8 mouse cellular contexts compared by ENCODE assay signal in the genomic region with DNA sequence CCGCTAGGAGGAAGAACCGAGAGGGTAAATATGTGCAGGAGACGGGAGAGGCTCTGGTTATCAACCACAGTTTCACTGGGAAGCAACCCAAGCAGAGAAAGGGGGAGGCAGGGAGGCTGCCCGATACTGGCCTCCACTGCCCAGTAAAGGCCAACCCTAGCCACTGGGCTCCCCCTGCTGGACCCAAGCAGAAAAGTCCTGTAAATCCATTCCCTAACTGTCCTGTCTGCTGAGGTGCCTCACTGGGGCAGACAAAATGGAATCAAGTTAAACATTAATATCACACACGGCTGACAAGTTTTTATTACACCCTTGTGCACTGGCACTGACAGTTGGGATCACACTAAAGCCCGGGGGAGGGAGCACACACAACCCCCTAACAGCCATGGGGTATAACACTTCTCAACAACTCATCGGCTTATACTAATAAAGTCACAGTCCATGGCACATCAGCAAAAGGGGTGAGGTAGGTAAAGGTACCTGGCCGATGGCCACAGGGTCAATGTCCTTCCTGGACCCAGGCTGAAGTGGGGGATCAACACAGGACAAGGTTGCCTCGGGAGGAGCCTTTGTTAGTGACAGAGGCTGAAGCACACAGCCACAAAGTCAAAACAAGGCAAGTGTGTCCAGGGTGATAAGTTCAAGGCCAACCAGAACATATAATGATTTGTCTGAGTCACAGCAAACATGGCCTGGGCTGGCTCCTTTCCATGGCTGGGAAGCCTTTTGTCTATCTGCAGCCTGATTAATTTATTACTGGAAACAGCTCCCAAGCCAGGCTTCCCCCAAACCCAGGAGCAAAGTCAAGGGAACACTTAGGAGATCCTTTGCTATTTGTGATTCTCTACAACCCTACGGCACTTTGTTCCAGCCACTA. TPM values are rescaled to one million over a fixed set of nuclear protein-coding genes. Genes with fewer than 3 reads are reported as not detected.
DNase-seq lines count a peak whose midpoint lies in the region; TF ChIP-seq lines count a peak whose summit lies in the region.

No protein-coding gene starts in this region.

- no peak overlapping the region for H3K27ac ChIP-seq in bone marrow macrophage, adult 2 months (ENCODE audit: insufficient read depth, low read depth, low read length)

- H3K36me3 ChIP-seq in megakaryocyte, embryonic 14.5 days (replicated peaks; ENCODE audit: low read length), result peaks cover 46% of the 10 kb centered on the region

- no peak overlapping the region for H3K4me3 ChIP-seq in bone marrow macrophage, adult 2 months (ENCODE audit: insufficient read depth, low read length)
- H3K4me3 ChIP-seq in megakaryocyte, embryonic 14.5 days (replicated peaks), result peak overlapping the region; percentile 3

- peak; percentile 49; the same call in 1 of the 2 replicates for TF ChIP-seq CTCF in bone marrow macrophage, adult 2 months (IDR thresholded peaks at IDR 0.05; ENCODE audit: low read depth, low read length)

- no peaks in the 10 kb centered on the region for H3K9me3 ChIP-seq in megakaryocyte, embryonic 14.5 days

- no peaks in the 10 kb centered on the region for H3K27me3 ChIP-seq in megakaryocyte, embryonic 14.5 days (replicated peaks)

- peaks cover 7% of the 10 kb centered on the region; the same call in 1 of the 2 replicates for H3K4me1 ChIP-seq in bone marrow macrophage, adult 2 months (ENCODE audit: control insufficient read depth, insufficient read depth, low read length)
- H3K4me1 ChIP-seq in megakaryocyte, embryonic 14.5 days, result peaks cover 82% of the 10 kb centered on the region

- DNase-seq in right cerebral cortex, postnatal 14 days, result peak; percentile 23
- no peak for DNase-seq in right cerebral cortex, postnatal 10 days (ENCODE audit: low spot score in 2 of 2)
- DNase-seq in gastrocnemius, postnatal 36 days, result peak; percentile 41 to 45
- DNase-seq in kidney, postnatal 10 days, result peak; percentile 86
- DNase-seq in urinary bladder, postnatal 36 days (ENCODE audit: low spot score in 2 of 2), result peak; percentile 57 to 76
- no peak for DNase-seq in right cerebral cortex, adult 2 months (ENCODE audit: low spot score in 2 of 2)

- intact Hi-C loops in gastrocnemius, postnatal 36 days (cut with DNase I), result no loop called here

- no peak for TF ChIP-seq POLR2A in bone marrow macrophage, adult 2 months (IDR thresholded peaks at IDR 0.05; ENCODE audit: borderline replicate concordance, low read depth, low read length)

RNA-seq across cellular contexts. Expression of gene Pnpo, which starts 6.0 kb away (rescaled TPM):
- polyA plus RNA-seq in bone marrow macrophage, adult 2 months (2012; ENCODE audit: insufficient read depth, insufficient read length, missing spikeins), result 17.5 and 18.1 TPM in 2 replicates
- total RNA-seq in gastrocnemius, postnatal 36 days (2021), result 1 to 10 TPM; 6.6 to 7.5 TPM
- polyA plus RNA-seq in megakaryocyte, embryonic 14.5 days (2012; ENCODE audit: insufficient read depth, low replicate concordance), result 2.0 and 16.6 TPM in 2 replicates

RNA-seq across cellular contexts. Expression of gene Prr15l, which starts 9.9 kb away (rescaled TPM):
- not detected in 2 replicates for polyA plus RNA-seq in bone marrow macrophage, adult 2 months (2012; ENCODE audit: insufficient read depth, insufficient read length, missing spikeins)
- total RNA-seq in gastrocnemius, postnatal 36 days (2021), result not detected
- polyA plus RNA-seq in megakaryocyte, embryonic 14.5 days (2012; ENCODE audit: insufficient read depth, low replicate concordance), result not detected in 2 replicates

RNA-seq across cellular contexts. Expression of gene Cdk5rap3, which starts 21.5 kb away (rescaled TPM):
- 26.3 and 30.0 TPM in 2 replicates for polyA plus RNA-seq in bone marrow macrophage, adult 2 months (2012; ENCODE audit: insufficient read depth, insufficient read length, missing spikeins)
- total RNA-seq in gastrocnemius, postnatal 36 days (2021), result 10 to 100 TPM; 21.0 to 25.3 TPM
- 15.3 and 41.6 TPM in 2 replicates for polyA plus RNA-seq in megakaryocyte, embryonic 14.5 days (2012; ENCODE audit: insufficient read depth, low replicate concordance)

RNA-seq across cellular contexts. Expression of gene Sp2, which starts 45.0 kb away (rescaled TPM):
- polyA plus RNA-seq in bone marrow macrophage, adult 2 months (2012; ENCODE audit: insufficient read depth, insufficient read length, missing spikeins), result 18.1 and 22.3 TPM in 2 replicates
- total RNA-seq in gastrocnemius, postnatal 36 days (2021), result 10 to 100 TPM in 1 of 2 experiments, 1 to 10 TPM in 1; 8.6 to 12.5 TPM
- polyA plus RNA-seq in megakaryocyte, embryonic 14.5 days (2012; ENCODE audit: insufficient read depth, low replicate concordance), result 34.2 and 36.6 TPM in 2 replicates

Comparison
In these comparisons a context has a peak if more than half of its experiments do, and no peak if none do; other contexts are left out.
1. DNase-seq: peak in right cerebral cortex, postnatal 14 days (single experiment), gastrocnemius, postnatal 36 days (2 of 2), kidney, postnatal 10 days (single experiment) and urinary bladder, postnatal 36 days (2 of 2); none in right cerebral cortex, postnatal 10 days (0 of 2) and right cerebral cortex, adult 2 months (0 of 2).